In the genomic region with DNA sequence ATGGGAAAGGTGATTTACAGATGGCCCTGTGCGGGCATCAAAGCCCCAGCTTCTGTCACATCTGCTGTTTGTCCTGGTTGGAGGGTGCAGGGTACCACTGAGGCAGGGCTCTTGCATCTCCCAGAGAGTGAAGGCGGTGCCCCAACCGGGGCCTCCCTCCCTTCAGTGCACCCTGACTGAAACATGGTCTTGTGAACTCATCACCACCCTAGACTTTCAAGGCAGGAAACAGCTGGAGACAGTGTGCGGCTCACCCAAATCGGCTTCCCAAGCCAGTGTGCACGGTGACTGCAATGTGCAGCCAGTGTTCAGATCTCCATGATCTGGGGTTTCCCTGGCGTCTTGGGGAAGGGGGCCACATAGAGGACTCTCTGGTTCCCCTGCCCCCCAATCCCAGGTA, we compare ENCODE assay signal across 11 mouse cellular contexts. TPM values are rescaled to one million over a fixed set of nuclear protein-coding genes. Genes with fewer than 3 reads are reported as not detected.
DNase-seq lines count a peak whose midpoint lies in the region; ATAC-seq and TF ChIP-seq lines count a peak whose summit lies in the region.
"Had no signal": no experiment of that assay in that cellular context is flagged by ENCODE, and none has a peak within 500 bp of the region (broad histone marks: within the 10 kb centered on the region; RNA-seq: fewer than 3 reads in every experiment).

No protein-coding gene starts in this region.

- H3K9ac ChIP-seq in kidney, postnatal 0 days (ENCODE audit: low read depth, low read length): no peak overlapping the region
- H3K9ac ChIP-seq: hindbrain, embryonic 15.5 days; liver, embryonic 13.5 days had no signal

- no peaks in the 10 kb centered on the region for H3K9me3 ChIP-seq in kidney, postnatal 0 days (replicated peaks; ENCODE audit: low read length)
- H3K9me3 ChIP-seq: hindbrain, embryonic 15.5 days; liver, embryonic 13.5 days had no signal

- no peaks in the 10 kb centered on the region for H3K27me3 ChIP-seq in kidney, postnatal 0 days (ENCODE audit: insufficient read depth, low read length)
- no peaks in the 10 kb centered on the region for H3K27me3 ChIP-seq in kidney, adult 2 months (replicated peaks; ENCODE audit: control insufficient read depth, insufficient read depth, low read length)
- H3K27me3 ChIP-seq: hindbrain, embryonic 15.5 days had no signal

- 53% methylated on average over 7 of the region's 7 CpGs for WGBS in kidney, postnatal 0 days
- WGBS in kidney, adult 2 months: 58% methylated on average over 7 of the region's 7 CpGs

- no peaks in the 10 kb centered on the region for H3K36me3 ChIP-seq in kidney, postnatal 0 days (ENCODE audit: insufficient read depth, low read length)
- no peaks in the 10 kb centered on the region for H3K36me3 ChIP-seq in kidney, adult 2 months (ENCODE audit: control insufficient read depth, insufficient read depth, low read length)
- H3K36me3 ChIP-seq: hindbrain, embryonic 15.5 days; liver, embryonic 13.5 days had no signal

- H3K4me1 ChIP-seq in kidney, postnatal 0 days (replicated peaks; ENCODE audit: insufficient read depth, low read length): peaks cover 6% of the 10 kb centered on the region; the same call in 1 of the 2 replicates
- no peaks in the 10 kb centered on the region for H3K4me1 ChIP-seq in kidney, adult 2 months (ENCODE audit: control insufficient read depth, insufficient read depth, low read length)
- H3K4me1 ChIP-seq: liver, embryonic 13.5 days had no signal

- H3K27ac ChIP-seq in kidney, postnatal 0 days: peak overlapping the region; percentile 19; the same call in 1 of the 2 replicates
- H3K27ac ChIP-seq in kidney, adult 2 months (ENCODE audit: insufficient read depth, low read depth, low read length): no peak overlapping the region
- H3K27ac ChIP-seq: hindbrain, embryonic 15.5 days; liver, embryonic 13.5 days had no signal

- TF ChIP-seq POLR2A in kidney, adult 2 months (IDR thresholded peaks at IDR 0.05; ENCODE audit: low read depth, low read length): no peak

- ATAC-seq in kidney, postnatal 0 days (replicated peaks; ENCODE audit: low FRiP score, low read depth): no peak

- no peak overlapping the region for H3K4me3 ChIP-seq in kidney, postnatal 0 days (replicated peaks; ENCODE audit: low read depth, low read length)
- no peak overlapping the region for H3K4me3 ChIP-seq in kidney, adult 2 months (ENCODE audit: insufficient read depth, low read depth, low read length)
- H3K4me3 ChIP-seq: hindbrain, embryonic 15.5 days; liver, embryonic 13.5 days had no signal

- TF ChIP-seq CTCF in kidney, postnatal 0 days (IDR thresholded peaks at IDR 0.05; ENCODE audit: low read depth): no peak
- TF ChIP-seq CTCF in kidney, adult 2 months (conservative IDR thresholded peaks at IDR 0.05; ENCODE audit: insufficient read depth, insufficient read length, low read depth, low read length): no peak

- peak; percentile 39 for DNase-seq in kidney, postnatal 0 days (ENCODE audit: low spot score)
- DNase-seq in kidney, adult 2 months: no peak
- DNase-seq in CD4-positive, CD25-positive, alpha-beta regulatory T cell, adult 2 months (ENCODE audit: low read depth, low spot score): peak; percentile 54
- DNase-seq in T-cell, adult 2 months (ENCODE audit: low spot score): peak; percentile 41
- DNase-seq in naive thymus-derived CD4-positive, alpha-beta T cell, adult 2 months (ENCODE audit: low read depth): peak; percentile 62
- DNase-seq in cerebellum, adult 11-12 months: no peak
- no peak for DNase-seq in left cerebral cortex, postnatal 4 days
- DNase-seq in heart, adult 11 months: no peak
- DNase-seq: liver, embryonic 13.5 days; retina, postnatal 1 day had no signal

- no peak overlapping the region for H3K4me2 ChIP-seq in kidney, postnatal 0 days (ENCODE audit: low read length)
- H3K4me2 ChIP-seq: hindbrain, embryonic 15.5 days; liver, embryonic 13.5 days had no signal

- intact Hi-C loops in left cerebral cortex, postnatal 4 days (cut with DNase I): no loop called here

RNA-seq across cellular contexts. Expression of a gene that starts 26.0 kb away (rescaled TPM):
- polyA plus RNA-seq in kidney, postnatal 0 days (2015; fragmentation: Nextera tagmentation; extraction: Ambion mirVana): 364 and 419 TPM in 2 replicates
- polyA plus RNA-seq in kidney, adult 2 months (2012; rRNA removed): 18.8 and 27.7 TPM in 2 replicates
- total RNA-seq in left cerebral cortex, postnatal 4 days (2021): 100 to 1,000 TPM; 139 to 147 TPM

Comparison
In these comparisons a context has a peak if more than half of its experiments do, and no peak if none do; other contexts are left out.
1. DNase-seq: peak in kidney, postnatal 0 days (single experiment), CD4-positive, CD25-positive, alpha-beta regulatory T cell, adult 2 months (single experiment), T-cell, adult 2 months (single experiment) and naive thymus-derived CD4-positive, alpha-beta T cell, adult 2 months (single experiment); none in kidney, adult 2 months (single experiment), cerebellum, adult 11-12 months (single experiment), left cerebral cortex, postnatal 4 days (single experiment) and heart, adult 11 months (single experiment).
2. RNA of a gene that starts 26.0 kb away (polyA plus RNA-seq): 364 to 419 TPM in kidney, postnatal 0 days; 18.8 to 27.7 TPM in kidney, adult 2 months; every median in the first group is over 10 times any median in the second.